Mouse (Mus musculus): ENCODE results near the gene Poln. TPM values are rescaled to one million over a fixed set of nuclear protein-coding genes. Genes with fewer than 3 reads are reported as not detected.

The Poln gene
- polyA plus RNA-seq, 1 experiment, result 0.11 TPM

DNA sequence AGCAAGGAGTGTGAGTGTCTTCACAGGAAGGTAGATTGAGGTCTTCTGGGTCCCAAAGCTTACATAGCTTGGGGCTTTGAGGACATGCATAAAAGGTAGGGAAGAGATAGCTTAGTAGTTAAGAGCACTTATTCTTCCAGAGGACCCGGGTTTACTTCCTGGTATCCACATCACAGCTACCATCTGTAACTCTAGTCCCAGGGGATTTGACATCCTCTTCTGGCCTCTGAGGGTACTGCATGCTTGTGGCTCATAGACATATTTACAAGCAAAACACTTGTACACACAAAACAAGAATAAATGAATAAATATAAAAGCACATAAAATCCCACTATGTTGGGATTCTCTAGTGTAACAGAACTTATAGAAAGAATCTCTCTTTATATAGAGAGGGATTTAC, 154.6 kb downstream of the Poln start:
- Histone ChIP-seq H3K4me3 (ENCODE audit: insufficient read depth, poor library complexity, severe bottlenecking) (no peak overlapping the region), H3K36me3 (ENCODE audit: control insufficient read depth, insufficient read depth) (no peaks in the 10 kb centered on the region), H3K27me3 (ENCODE audit: control insufficient read depth, insufficient read depth, insufficient read length) (peaks cover 11% of the 10 kb centered on the region), H3K79me2 (ENCODE audit: control insufficient read depth, insufficient read depth) (no peaks in the 10 kb centered on the region), H3ac (ENCODE audit: control insufficient read depth, insufficient read length, low read depth) (no peak overlapping the region), H3K79me3 (ENCODE audit: low read depth) (no peaks in the 10 kb centered on the region)
- TF ChIP-seq USF1 (IDR thresholded peaks at IDR 0.05; ENCODE audit: low read depth), result no peak
- no peak for TF ChIP-seq FOSL1 (IDR thresholded peaks at IDR 0.05; ENCODE audit: insufficient read depth, low read length, poor library complexity, severe bottlenecking)
- TF ChIP-seq MAX (IDR thresholded peaks at IDR 0.05), result no peak

DNA sequence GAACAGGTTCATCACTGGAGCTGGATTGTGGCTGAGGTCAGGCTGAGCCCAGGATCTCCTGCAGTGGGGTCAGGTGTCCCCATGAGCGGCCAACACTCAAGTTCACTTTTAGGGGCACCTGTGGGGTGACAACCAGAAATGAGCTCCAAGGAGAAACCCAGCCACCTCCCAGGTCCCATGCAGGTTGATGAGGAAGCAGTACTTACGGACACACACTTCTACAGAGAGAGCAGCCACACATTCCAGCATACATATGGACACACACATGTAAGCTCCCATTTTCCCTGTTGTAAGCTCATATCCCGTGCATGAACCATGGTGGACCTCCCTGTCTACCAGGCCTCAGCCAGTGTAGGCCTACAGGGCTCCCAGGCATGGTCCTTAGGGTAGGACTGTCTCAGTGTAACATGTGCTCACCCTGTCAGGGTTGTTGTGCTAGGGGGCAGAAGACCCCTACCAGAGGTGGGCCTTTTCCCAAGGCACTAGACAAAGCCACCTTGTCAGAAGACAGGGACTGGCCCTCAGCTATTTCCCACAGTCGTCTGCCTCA, 161.8 kb downstream of the Poln start:
- TF ChIP-seq MYOD1 (IDR thresholded peaks at IDR 0.05; ENCODE audit: control insufficient read depth, insufficient read length, low read depth) (no peak), CEBPB (IDR thresholded peaks at IDR 0.05; ENCODE audit: low read depth) (no peak), MYOG (IDR thresholded peaks at IDR 0.05; ENCODE audit: control insufficient read depth, extremely low read depth, insufficient read length) (no peak), FOSL1 (IDR thresholded peaks at IDR 0.05; ENCODE audit: insufficient read depth, low read length, poor library complexity, severe bottlenecking) (no peak), USF1 (IDR thresholded peaks at IDR 0.05; ENCODE audit: low read depth) (no peak), MAX (IDR thresholded peaks at IDR 0.05) (no peak), CTCF (IDR thresholded peaks at IDR 0.05; ENCODE audit: control insufficient read depth, insufficient read depth, insufficient read length) (no peak)
- H3K79me2 ChIP-seq (ENCODE audit: control insufficient read depth, insufficient read depth), result no peaks in the 10 kb centered on the region
- no peaks in the 10 kb centered on the region for H3K36me3 ChIP-seq (ENCODE audit: control insufficient read depth, insufficient read depth)
- H3K4me3 ChIP-seq (ENCODE audit: insufficient read depth, poor library complexity, severe bottlenecking), result no peak overlapping the region
- no peak overlapping the region for H3ac ChIP-seq (ENCODE audit: control insufficient read depth, insufficient read length, low read depth)
- H3K27me3 ChIP-seq (ENCODE audit: control insufficient read depth, insufficient read depth, insufficient read length), result peaks cover 21% of the 10 kb centered on the region
- no peaks in the 10 kb centered on the region for H3K79me3 ChIP-seq (ENCODE audit: low read depth)

DNA sequence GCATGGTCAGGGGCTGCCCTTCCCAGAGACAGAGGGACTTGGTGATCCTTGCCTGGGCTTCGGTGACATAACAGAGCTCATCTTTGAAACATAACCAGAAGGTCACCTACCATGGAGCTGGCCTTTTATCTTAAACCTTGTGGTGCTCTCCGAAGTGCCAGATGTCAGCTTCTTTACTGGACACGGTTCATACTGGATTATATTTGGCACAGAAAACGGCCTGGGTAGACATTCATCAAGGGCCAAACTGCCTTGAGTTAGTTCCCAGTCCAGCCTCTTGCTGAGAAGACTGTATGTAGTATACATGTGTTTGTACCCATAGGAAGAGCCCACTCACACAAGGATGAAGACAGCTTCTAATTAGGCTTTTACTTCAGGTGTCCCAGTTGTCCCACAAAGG, 162.4 kb downstream of the Poln start:
- H3K36me3 ChIP-seq (ENCODE audit: control insufficient read depth, insufficient read depth), result no peaks in the 10 kb centered on the region
- no peaks in the 10 kb centered on the region for H3K79me3 ChIP-seq (ENCODE audit: low read depth)
- H3K27me3 ChIP-seq (ENCODE audit: control insufficient read depth, insufficient read depth, insufficient read length), result peaks cover 20% of the 10 kb centered on the region
- no peak overlapping the region for H3ac ChIP-seq (ENCODE audit: control insufficient read depth, insufficient read length, low read depth)
- H3K79me2 ChIP-seq (ENCODE audit: control insufficient read depth, insufficient read depth), result no peaks in the 10 kb centered on the region
- no peak for TF ChIP-seq MYOG (IDR thresholded peaks at IDR 0.05; ENCODE audit: control insufficient read depth, extremely low read depth, insufficient read length)
- TF ChIP-seq MYOD1 (IDR thresholded peaks at IDR 0.05; ENCODE audit: control insufficient read depth, insufficient read length, low read depth), result no peak
- no peak for TF ChIP-seq USF1 (IDR thresholded peaks at IDR 0.05; ENCODE audit: low read depth)
- TF ChIP-seq MAX (IDR thresholded peaks at IDR 0.05), result no peak
- no peak for TF ChIP-seq CTCF (IDR thresholded peaks at IDR 0.05; ENCODE audit: control insufficient read depth, insufficient read depth, insufficient read length)
- no peak for TF ChIP-seq CEBPB (IDR thresholded peaks at IDR 0.05; ENCODE audit: low read depth)
- no peak for TF ChIP-seq FOSL1 (IDR thresholded peaks at IDR 0.05; ENCODE audit: insufficient read depth, low read length, poor library complexity, severe bottlenecking)
- H3K4me3 ChIP-seq (ENCODE audit: insufficient read depth, poor library complexity, severe bottlenecking), result no peak overlapping the region

DNA sequence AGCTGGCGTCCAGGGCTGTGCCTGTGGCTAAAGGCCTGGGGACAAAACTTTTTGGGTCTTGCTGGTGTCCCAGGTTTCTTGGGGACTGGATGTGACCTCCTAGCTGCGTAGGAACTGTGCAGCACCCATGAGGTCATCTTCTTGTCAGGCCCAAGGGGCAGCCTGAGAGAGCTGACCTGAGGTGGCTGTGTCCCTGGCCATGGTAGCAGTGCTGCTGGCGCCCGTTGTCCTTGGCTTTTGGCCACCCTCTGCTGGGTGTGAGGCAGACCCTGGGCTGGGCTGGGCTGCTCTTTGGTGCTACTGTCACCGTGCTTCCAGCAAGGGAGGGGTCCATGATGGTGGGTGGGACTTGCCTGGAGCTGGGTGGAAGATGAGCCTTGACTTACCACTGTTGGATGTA, 164.6 kb downstream of the Poln start:
- Histone ChIP-seq H3K4me3 (ENCODE audit: insufficient read depth, poor library complexity, severe bottlenecking) (no peak overlapping the region), H3K27me3 (ENCODE audit: control insufficient read depth, insufficient read depth, insufficient read length) (peaks cover 33% of the 10 kb centered on the region), H3ac (ENCODE audit: control insufficient read depth, insufficient read length, low read depth) (no peak overlapping the region), H3K36me3 (ENCODE audit: control insufficient read depth, insufficient read depth) (no peaks in the 10 kb centered on the region), H3K79me2 (ENCODE audit: control insufficient read depth, insufficient read depth) (no peaks in the 10 kb centered on the region), H3K79me3 (ENCODE audit: low read depth) (no peaks in the 10 kb centered on the region)
- TF ChIP-seq MYOD1 (IDR thresholded peaks at IDR 0.05; ENCODE audit: control insufficient read depth, insufficient read length, low read depth), result no peak
- TF ChIP-seq FOSL1 (IDR thresholded peaks at IDR 0.05; ENCODE audit: insufficient read depth, low read length, poor library complexity, severe bottlenecking), result no peak
- no peak for TF ChIP-seq CTCF (IDR thresholded peaks at IDR 0.05; ENCODE audit: control insufficient read depth, insufficient read depth, insufficient read length)
- no peak for TF ChIP-seq CEBPB (IDR thresholded peaks at IDR 0.05; ENCODE audit: low read depth)
- no peak for TF ChIP-seq MAX (IDR thresholded peaks at IDR 0.05)
- TF ChIP-seq USF1 (IDR thresholded peaks at IDR 0.05; ENCODE audit: low read depth), result no peak
- no peak for TF ChIP-seq MYOG (IDR thresholded peaks at IDR 0.05; ENCODE audit: control insufficient read depth, extremely low read depth, insufficient read length)

DNA sequence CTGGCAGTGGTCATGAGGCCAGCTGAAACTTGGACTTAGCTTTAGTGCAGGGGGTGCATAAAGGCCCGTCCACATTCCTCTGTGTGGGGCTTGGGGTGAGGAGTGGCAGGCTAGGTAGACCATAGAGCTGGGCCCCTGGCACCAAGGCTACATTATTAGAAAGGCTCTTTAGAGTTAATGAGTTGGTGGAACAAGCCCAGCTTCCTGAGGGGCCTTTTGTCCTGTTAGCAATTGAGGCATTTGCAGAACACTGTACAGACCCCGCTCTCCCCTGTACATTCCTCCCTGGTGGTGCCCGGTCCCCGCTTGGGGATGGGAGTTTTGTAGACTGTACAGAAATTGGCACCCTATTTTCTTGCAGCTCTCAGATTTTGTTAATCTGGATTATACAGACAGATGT, 166.6 kb downstream of the Poln start:
- no peaks in the 10 kb centered on the region for H3K79me3 ChIP-seq (ENCODE audit: low read depth)
- H3K4me3 ChIP-seq (ENCODE audit: insufficient read depth, poor library complexity, severe bottlenecking), result no peak overlapping the region
- no peak for TF ChIP-seq MAX (IDR thresholded peaks at IDR 0.05)
- TF ChIP-seq CTCF (IDR thresholded peaks at IDR 0.05; ENCODE audit: control insufficient read depth, insufficient read depth, insufficient read length), result no peak
- no peak for TF ChIP-seq CEBPB (IDR thresholded peaks at IDR 0.05; ENCODE audit: low read depth)
- no peak for TF ChIP-seq MYOD1 (IDR thresholded peaks at IDR 0.05; ENCODE audit: control insufficient read depth, insufficient read length, low read depth)
- no peak for TF ChIP-seq USF1 (IDR thresholded peaks at IDR 0.05; ENCODE audit: low read depth)
- TF ChIP-seq MYOG (IDR thresholded peaks at IDR 0.05; ENCODE audit: control insufficient read depth, extremely low read depth, insufficient read length), result no peak
- no peak for TF ChIP-seq FOSL1 (IDR thresholded peaks at IDR 0.05; ENCODE audit: insufficient read depth, low read length, poor library complexity, severe bottlenecking)
- H3ac ChIP-seq (ENCODE audit: control insufficient read depth, insufficient read length, low read depth), result no peak overlapping the region
- no peaks in the 10 kb centered on the region for H3K79me2 ChIP-seq (ENCODE audit: control insufficient read depth, insufficient read depth)
- H3K36me3 ChIP-seq (ENCODE audit: control insufficient read depth, insufficient read depth), result no peaks in the 10 kb centered on the region
- H3K27me3 ChIP-seq (ENCODE audit: control insufficient read depth, insufficient read depth, insufficient read length), result peaks cover 49% of the 10 kb centered on the region

DNA sequence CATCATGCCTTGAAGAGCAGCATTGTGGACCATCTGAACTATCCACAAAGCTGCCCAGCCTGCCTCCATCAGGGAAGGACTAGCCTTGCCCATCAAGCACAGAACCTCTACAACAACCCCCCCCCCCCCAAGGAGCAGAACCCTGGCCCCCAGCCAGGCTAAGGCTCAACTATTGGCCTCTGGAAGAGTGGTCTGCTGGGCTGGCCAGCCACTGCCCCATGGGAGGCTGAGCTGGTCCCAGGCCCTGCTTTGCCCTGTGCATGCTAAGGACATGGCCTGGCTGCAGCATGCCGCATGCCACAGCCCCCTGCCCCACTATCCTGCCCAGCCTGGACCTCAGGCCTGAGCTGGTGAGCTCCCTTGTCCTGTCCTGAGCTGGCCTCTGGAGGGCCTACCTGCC, 167.8 kb downstream of the Poln start:
- no peak overlapping the region for H3ac ChIP-seq (ENCODE audit: control insufficient read depth, insufficient read length, low read depth)
- no peaks in the 10 kb centered on the region for H3K36me3 ChIP-seq (ENCODE audit: control insufficient read depth, insufficient read depth)
- no peak overlapping the region for H3K4me3 ChIP-seq (ENCODE audit: insufficient read depth, poor library complexity, severe bottlenecking)
- no peak for TF ChIP-seq MYOG (IDR thresholded peaks at IDR 0.05; ENCODE audit: control insufficient read depth, extremely low read depth, insufficient read length)
- TF ChIP-seq MYOD1 (IDR thresholded peaks at IDR 0.05; ENCODE audit: control insufficient read depth, insufficient read length, low read depth), result no peak
- no peak for TF ChIP-seq CEBPB (IDR thresholded peaks at IDR 0.05; ENCODE audit: low read depth)
- TF ChIP-seq CTCF (IDR thresholded peaks at IDR 0.05; ENCODE audit: control insufficient read depth, insufficient read depth, insufficient read length), result no peak
- TF ChIP-seq USF1 (IDR thresholded peaks at IDR 0.05; ENCODE audit: low read depth), result no peak
- TF ChIP-seq FOSL1 (IDR thresholded peaks at IDR 0.05; ENCODE audit: insufficient read depth, low read length, poor library complexity, severe bottlenecking), result no peak
- TF ChIP-seq MAX (IDR thresholded peaks at IDR 0.05), result no peak
- no peaks in the 10 kb centered on the region for H3K79me3 ChIP-seq (ENCODE audit: low read depth)
- no peaks in the 10 kb centered on the region for H3K79me2 ChIP-seq (ENCODE audit: control insufficient read depth, insufficient read depth)
- peaks cover 55% of the 10 kb centered on the region for H3K27me3 ChIP-seq (ENCODE audit: control insufficient read depth, insufficient read depth, insufficient read length)
